Mouse (Mus musculus) spleen, adult 2 months (tissue): ENCODE measurements around the gene Upk1a.

Source experiments
- CTCF ChIP-seq: fragments of 200-500 bp; IDR thresholded peaks from 2 replicates; pipeline ENCODE4 v1.5.1; 2011; ENCODE audit warnings: mild to moderate bottlenecking, inconsistent platforms; ENCODE audit not compliant: insufficient read depth, insufficient read length, insufficient replicate concordance; ENCODE audit errors: extremely low read depth
- POLR2A ChIP-seq: fragments of 200-500 bp; IDR thresholded peaks from 2 replicates; pipeline ENCODE4 v1.6.1; 2011; ENCODE audit warnings: low read depth, low read length, inconsistent platforms

DNA sequence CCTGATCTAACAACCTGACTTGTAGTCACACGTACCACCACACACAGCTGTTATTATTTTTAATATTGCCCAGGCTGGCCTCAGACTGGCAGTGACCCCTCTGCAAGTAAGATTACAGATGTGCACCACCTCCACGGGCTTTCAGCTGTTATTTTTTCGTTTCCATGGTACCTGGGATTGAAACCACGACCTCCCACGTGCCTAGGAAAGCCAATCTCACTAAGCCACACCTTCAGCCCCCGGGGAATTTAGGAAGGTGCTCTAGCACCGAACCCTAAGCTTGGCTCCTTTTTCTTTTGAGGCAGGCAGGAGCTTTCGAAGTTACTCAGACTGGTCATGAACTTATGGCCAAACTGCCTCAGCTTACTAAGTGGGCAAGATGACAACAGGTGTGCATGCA is 8.2 kb downstream of the Upk1a start:
- TF ChIP-seq POLR2A: no peak
- no peak for TF ChIP-seq CTCF
